Mouse (Mus musculus): ENCODE measurements around the gene AV320801.
"Not testable (repeated sequence)": the region's sequence is repeated elsewhere in the genome, so short reads cannot be mapped to it uniquely, and the experiment has no call there.

Gene AV320801

DNA sequence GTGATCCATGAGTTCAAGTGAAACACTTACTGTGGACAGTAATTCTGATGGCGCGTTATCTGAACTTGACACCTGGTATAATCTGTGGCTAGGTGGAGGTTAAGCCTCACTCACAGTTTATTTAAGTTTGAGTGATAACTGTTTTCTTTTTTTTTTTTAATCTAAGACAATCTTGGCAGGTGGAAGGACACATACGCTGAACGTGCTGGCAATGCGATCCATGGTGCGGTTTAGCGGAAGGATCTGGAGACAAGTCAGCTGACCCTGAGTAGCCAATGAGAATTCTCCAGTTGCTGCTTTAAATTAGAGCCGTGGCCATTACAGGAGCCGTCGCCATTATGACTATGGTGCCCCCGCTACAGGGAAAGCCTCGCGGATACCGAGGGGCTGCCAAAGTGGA is at the start of gene AV320801:
Gene AV320801, plus strand, starts transcription at position 301 of the 400 bp plus-strand sequence.
- not testable (repeated sequence) for DNase-seq (ENCODE audit: low read depth, low spot score)

GRCm38 (mm10) chrX:135464160-135464559 is 30.2 kb upstream of the AV320801 start:
- DNase-seq (ENCODE audit: low read depth, low spot score) = not testable (repeated sequence)

DNA sequence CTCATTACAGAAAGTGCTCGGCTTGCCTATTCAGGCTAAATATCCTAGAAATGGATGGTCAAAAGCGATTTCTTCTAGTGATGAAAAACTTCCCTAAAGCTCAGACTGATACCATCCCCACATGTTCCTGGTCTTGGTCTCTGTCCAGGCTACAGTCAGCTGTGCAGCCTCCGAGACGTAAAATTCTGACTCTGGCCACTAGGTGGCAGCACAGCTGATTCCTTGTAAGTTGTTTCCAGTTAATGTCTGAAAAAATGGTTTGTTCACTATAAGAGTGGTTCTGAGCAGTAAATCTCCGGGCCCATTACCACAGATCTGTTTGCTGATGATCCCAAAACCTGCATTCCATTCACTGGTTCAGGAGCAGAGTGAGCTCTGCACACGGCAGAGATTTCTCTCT is 12.5 kb upstream of the AV320801 start:
- not testable (repeated sequence) for DNase-seq (ENCODE audit: low read depth, low spot score)

GRCm38 (mm10) chrX:135483183-135483582 is 11.2 kb upstream of the AV320801 start:
- not testable (repeated sequence) for DNase-seq (ENCODE audit: low read depth, low spot score)
